Mouse (Mus musculus) limb, embryonic 14.5 days (tissue): ENCODE results near the gene Sertad4. TPM values are rescaled to one million over a fixed set of nuclear protein-coding genes. Genes with fewer than 3 reads are reported as not detected.

Experiments used
- ATAC-seq: fragments of 200-750 bp; cut with Nextera tagmentation; 2 replicates; pipeline ENCODE4 v1.8.0; 2017; ENCODE audit warnings: low read depth, moderate number of reproducible peaks, moderate TSS enrichment; ENCODE audit not compliant: low FRiP score
- DNase-seq: peaks from one replicate; pipeline ENCODE4 v3.0.0-alpha.2; 2015; ENCODE audit warnings: low spot score
- H3K27ac ChIP-seq: fragments of 300-500 bp; sonication (generic); replicated peaks from 2 replicates; pipeline ENCODE4 v1.5.1; 2014; ENCODE audit warnings: low read depth, mild to moderate bottlenecking, low read length, moderate library complexity, mixed read lengths
- H3K27me3 ChIP-seq: fragments of 300-500 bp; sonication (generic); 2 replicates; pipeline ENCODE4 v1.6.1; 2014; ENCODE audit warnings: low read length, mixed read lengths; ENCODE audit not compliant: control insufficient read depth, insufficient read depth
- H3K36me3 ChIP-seq: fragments of 300-500 bp; sonication (generic); 2 replicates; pipeline ENCODE4 v1.6.1; 2014; ENCODE audit warnings: mild to moderate bottlenecking, low read length, moderate library complexity, mixed read lengths; ENCODE audit not compliant: control insufficient read depth, insufficient read depth
- H3K4me1 ChIP-seq: fragments of 300-500 bp; sonication (generic); 2 replicates; pipeline ENCODE4 v1.6.1; 2014; ENCODE audit warnings: antibody characterized with exemption, low read length, mixed read lengths; ENCODE audit not compliant: control insufficient read depth, insufficient read depth
- H3K4me2 ChIP-seq: fragments of 300-500 bp; sonication (generic); replicated peaks from 2 replicates; pipeline ENCODE4 v1.6.1; 2014; ENCODE audit warnings: low read depth, mild to moderate bottlenecking, low read length, moderate library complexity; ENCODE audit not compliant: severe bottlenecking
- H3K4me3 ChIP-seq: fragments of 300-500 bp; sonication (generic); replicated peaks from 2 replicates; pipeline ENCODE4 v1.5.1; 2014; ENCODE audit warnings: low read length
- H3K9ac ChIP-seq: fragments of 300-500 bp; sonication (generic); 2 replicates; pipeline ENCODE4 v1.6.1; 2014; ENCODE audit warnings: mild to moderate bottlenecking, low read depth, low read length, moderate library complexity; ENCODE audit not compliant: severe bottlenecking
- H3K9me3 ChIP-seq: fragments of 300-500 bp; sonication (generic); 2 replicates; pipeline ENCODE4 v1.6.1; 2016; ENCODE audit warnings: low read length; ENCODE audit not compliant: control insufficient read depth
- POLR2A ChIP-seq: fragments of 200-500 bp; IDR thresholded peaks from 2 replicates; pipeline ENCODE4 v1.8.0; 2012; ENCODE audit warnings: inconsistent platforms, mild to moderate bottlenecking, moderate library complexity, borderline replicate concordance; ENCODE audit not compliant: insufficient read depth, insufficient read length; ENCODE audit errors: extremely low read depth
- WGBS: fragments of 180-500 bp; shearing (Covaris S2); extraction: QIAGEN DNeasy Blood & Tissue Kit; methylation state at CpG from one replicate; pipeline ENCODE4 v1.1.7; 2014; 5-methylcytosine and 5-hydroxymethylcytosine counted together
- polyA plus RNA-seq, 2 experiments: library from polyadenylated mRNA; depleted of rRNA in 1 of 2; stranded (reverse) in 1 of 2; unstranded in 1 of 2; fragments of >200 nt; fragmentation: Nextera tagmentation in 1 of 2; extraction: Ambion mirVana in 1 of 2; gene quantifications; 2 replicates each; pipeline versions ENCODE4 v1.2.1 to v1.2.3; 2012 to 2014

The Sertad4 gene
- polyA plus RNA-seq, 2 experiments: 84.7 to 110 TPM

DNA sequence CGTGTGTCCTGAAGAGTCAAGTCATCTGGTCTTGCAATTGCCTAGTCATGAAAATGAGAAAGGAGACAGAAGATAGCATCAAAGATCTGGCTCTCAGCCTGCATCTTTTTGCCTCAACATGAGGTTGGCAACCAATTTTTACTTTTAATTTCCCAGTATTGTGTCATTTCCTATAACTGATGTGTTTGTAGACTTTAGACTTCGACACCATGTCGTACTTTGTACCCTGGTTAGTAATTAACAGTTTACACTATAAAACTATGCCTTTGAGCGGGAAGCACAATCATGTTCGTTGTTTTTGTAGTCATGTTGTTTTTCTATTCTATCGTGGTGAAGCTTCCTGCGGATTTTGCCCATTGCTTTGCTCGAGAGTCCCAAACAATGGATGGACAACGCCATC, 42.8 kb downstream of the Sertad4 start:
- Histone ChIP-seq H3K4me1 (peaks cover 34% of the 10 kb centered on the region), H3K9ac (no peak overlapping the region), H3K9me3 (no peaks in the 10 kb centered on the region), H3K4me3 (no peak overlapping the region), H3K27ac (no peak overlapping the region), H3K36me3 (no peaks in the 10 kb centered on the region), H3K4me2 (no peak overlapping the region), H3K27me3 (no peaks in the 10 kb centered on the region)
- DNase-seq (no peak), ATAC-seq (no peak)
- TF ChIP-seq POLR2A: no peak
- whole genome bisulfite sequencing: 90% methylated on average over 9 of the region's 9 CpGs

DNA sequence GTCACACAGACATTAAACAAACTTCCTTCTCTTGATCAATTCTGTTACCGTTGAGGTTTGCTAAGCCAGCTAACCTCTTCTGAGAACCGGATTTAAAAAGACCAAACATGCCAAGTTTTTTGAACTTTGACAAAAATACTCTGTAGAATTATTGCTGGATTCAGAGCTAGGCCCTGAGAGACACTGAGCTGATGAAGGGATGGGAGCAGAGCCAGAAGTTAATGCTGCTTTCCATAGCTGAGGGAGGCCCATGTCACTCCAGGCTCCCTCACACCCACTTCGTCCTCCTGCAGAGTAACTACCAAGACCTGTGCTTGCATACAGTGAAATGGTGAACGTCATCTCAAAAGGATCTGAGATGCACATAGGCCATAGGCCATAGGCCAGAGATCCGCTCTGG, 43.3 kb downstream of the Sertad4 start:
- DNase-seq (no peak), ATAC-seq (no peak)
- no peaks in the 10 kb centered on the region for H3K36me3 ChIP-seq
- H3K4me2 ChIP-seq: no peak overlapping the region
- H3K27me3 ChIP-seq: no peaks in the 10 kb centered on the region
- H3K4me3 ChIP-seq: no peak overlapping the region
- 77% methylated on average over 5 of the region's 5 CpGs for WGBS
- H3K27ac ChIP-seq: no peak overlapping the region
- peaks cover 34% of the 10 kb centered on the region for H3K4me1 ChIP-seq
- no peak overlapping the region for H3K9ac ChIP-seq
- no peak for TF ChIP-seq POLR2A
- no peaks in the 10 kb centered on the region for H3K9me3 ChIP-seq

DNA sequence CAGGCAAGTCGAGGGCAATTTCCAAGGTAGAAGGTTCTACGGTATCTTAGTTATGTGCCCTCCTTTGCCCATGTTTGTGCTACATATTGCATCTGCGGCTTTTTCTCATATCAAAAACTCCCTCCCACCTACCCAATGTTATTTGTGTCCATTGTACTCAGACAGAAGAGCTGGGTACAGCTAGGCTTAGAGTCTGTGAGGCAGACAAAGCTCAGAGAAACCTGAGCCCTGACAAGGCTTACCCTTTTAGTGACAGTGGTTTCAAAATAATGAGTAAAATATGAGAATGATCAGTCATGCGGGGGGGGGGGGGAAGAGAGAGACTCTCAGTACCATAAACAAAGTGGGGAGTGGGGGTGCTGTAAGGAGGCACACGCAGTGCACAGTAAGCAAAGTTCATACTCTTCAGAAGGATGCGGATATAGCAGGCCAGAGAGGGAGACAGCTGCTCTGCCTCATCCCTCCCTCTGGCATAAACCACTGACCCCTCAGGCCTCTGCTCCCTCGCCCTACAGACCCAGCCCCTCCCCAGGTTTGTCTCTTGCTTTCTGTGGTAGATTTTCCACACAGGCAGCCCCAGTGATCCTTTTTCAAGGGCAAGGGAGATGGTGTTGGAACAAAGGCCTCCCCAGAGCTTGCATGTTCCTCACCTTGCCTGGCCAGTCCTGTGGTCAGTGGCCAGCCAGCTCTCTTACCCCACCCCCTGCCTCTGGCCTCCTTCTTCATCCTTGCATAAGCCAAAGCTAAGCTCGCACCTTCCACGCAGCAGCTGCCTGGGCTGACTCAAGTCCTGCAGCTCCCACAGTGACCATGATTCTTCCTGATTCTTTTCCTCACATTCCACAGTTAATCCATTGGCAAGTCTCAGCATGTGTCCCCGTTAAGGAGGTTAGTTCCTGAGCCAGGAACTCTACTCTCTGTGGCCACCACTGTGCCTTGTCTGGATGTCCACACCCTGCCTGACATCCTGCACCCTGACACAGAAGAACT, 49.1 kb downstream of the Sertad4 start:
- H3K36me3 ChIP-seq: no peaks in the 10 kb centered on the region
- DNase-seq (peak; percentile 38), ATAC-seq (peak; percentile 79)
- WGBS: 53% methylated on average over 9 of the region's 10 CpGs
- no peak overlapping the region for H3K4me3 ChIP-seq
- TF ChIP-seq POLR2A: no peak
- peak overlapping the region; percentile 67 for H3K27ac ChIP-seq
- H3K4me1 ChIP-seq: peaks cover 21% of the 10 kb centered on the region
- H3K9me3 ChIP-seq: no peaks in the 10 kb centered on the region
- H3K4me2 ChIP-seq: no peak overlapping the region
- H3K27me3 ChIP-seq: no peaks in the 10 kb centered on the region
- peak overlapping the region; percentile 12; the same call in 1 of the 2 replicates for H3K9ac ChIP-seq

DNA sequence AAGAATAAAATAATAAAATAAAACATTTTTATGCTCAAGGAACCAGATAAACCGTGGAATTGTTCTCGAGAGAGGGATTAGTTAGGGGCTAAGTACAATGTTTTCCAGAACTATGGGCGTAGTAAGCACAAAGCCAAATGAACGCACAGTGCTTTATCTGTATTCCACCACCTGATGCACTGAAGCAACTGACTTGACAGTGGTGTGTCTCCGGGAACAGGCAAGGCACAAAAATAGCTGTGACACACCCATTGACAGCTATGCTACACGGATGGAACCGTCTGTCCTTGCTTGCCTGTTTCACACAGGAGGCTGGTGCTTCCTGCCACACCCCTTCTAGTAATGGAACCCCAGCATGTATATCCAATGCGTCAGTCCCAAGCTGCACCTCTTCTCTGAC, 55.2 kb downstream of the Sertad4 start:
- Histone ChIP-seq H3K4me3 (no peak overlapping the region), H3K4me1 (peaks cover 51% of the 10 kb centered on the region), H3K27me3 (no peaks in the 10 kb centered on the region), H3K36me3 (no peaks in the 10 kb centered on the region), H3K27ac (peak overlapping the region; percentile 49), H3K9ac (no peak overlapping the region), H3K9me3 (no peaks in the 10 kb centered on the region), H3K4me2 (no peak overlapping the region)
- TF ChIP-seq POLR2A: no peak
- DNase-seq (no peak), ATAC-seq (no peak)
- WGBS: 42% methylated on average over 8 of the region's 8 CpGs

DNA sequence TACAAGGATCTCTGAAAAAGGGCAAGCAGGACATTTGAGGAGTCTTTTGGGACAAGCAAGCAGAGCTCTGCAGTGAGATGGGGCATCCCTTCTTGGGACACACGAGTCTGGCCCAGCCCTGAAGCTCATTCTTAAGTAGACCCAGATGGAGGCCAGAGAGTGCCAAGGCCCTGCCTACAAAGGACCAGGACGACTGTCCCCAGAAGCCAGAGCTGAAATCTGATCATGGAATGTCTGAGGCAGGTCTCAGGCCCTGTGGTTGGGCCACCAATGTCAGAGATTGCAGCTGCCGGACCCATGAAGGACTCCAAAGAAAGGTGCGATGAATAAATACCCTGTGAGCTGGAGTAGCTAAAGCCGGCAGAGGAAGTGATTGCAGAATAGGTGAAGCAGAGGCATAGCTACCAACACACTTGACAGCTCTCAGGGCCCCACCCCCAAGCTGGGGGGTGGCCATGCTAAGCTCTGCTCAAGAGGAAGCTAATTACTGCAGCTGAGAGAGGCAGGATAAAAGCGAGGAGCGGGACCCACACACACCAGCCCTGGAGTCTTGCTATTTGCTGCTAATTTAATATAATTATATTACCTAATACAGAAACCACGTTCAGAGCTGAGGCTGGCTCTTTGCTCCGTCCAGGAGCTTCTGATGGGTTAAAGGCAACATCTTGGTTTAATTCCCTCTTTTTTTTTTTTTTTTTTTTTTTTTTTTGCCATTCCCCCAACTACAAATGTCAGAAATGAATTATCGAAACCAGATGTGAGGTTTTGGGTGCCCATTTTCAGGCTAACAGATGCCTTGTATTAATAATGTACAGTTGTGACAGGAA, 56.2 kb downstream of the Sertad4 start:
- TF ChIP-seq POLR2A: no peak
- H3K4me3 ChIP-seq: no peak overlapping the region
- peak overlapping the region; percentile 84 for H3K27ac ChIP-seq
- H3K36me3 ChIP-seq: no peaks in the 10 kb centered on the region
- ATAC-seq: peak; percentile 54
- WGBS: 8% methylated on average over 10 of the region's 10 CpGs
- no peak overlapping the region for H3K9ac ChIP-seq
- H3K4me2 ChIP-seq: peak overlapping the region; percentile 26
- peak; percentile 89 for DNase-seq
- no peaks in the 10 kb centered on the region for H3K9me3 ChIP-seq
- H3K4me1 ChIP-seq: peaks cover 56% of the 10 kb centered on the region
- H3K27me3 ChIP-seq: no peaks in the 10 kb centered on the region
